Mouse (Mus musculus): ENCODE data around the gene Osbpl7. TPM values are rescaled to one million over a fixed set of nuclear protein-coding genes. Genes with fewer than 3 reads are reported as not detected.

The Osbpl7 gene
- total and polyA plus RNA-seq, 2 experiments from 2014 or later: 12.5 to 14.6 TPM

GRCm38 (mm10) chr11:97029686-97030417 lies 20.6 kb upstream of the Osbpl7 start, which contains the start of gene Scrn2:
TSS of gene Scrn2 (plus strand) at chr11:97029938.
- peak; percentile 86 for ATAC-seq
- Histone ChIP-seq H3K4me2 (ENCODE audit: low read depth, low read length) (peak within 1 kb of the TSS; percentile 75), H3K9ac (replicated peaks; ENCODE audit: low read length) (peak within 1 kb of the TSS; percentile 52), H3K36me3 (ENCODE audit: insufficient read depth, low read length) (no peaks in the 10 kb centered on the region), H3K4me3 (ENCODE audit: low read length) (peak within 1 kb of the TSS; percentile 48), H3K9me3 (ENCODE audit: low read length) (no peaks in the 10 kb centered on the region), H3K4me1 (ENCODE audit: insufficient read depth, low read length) (no peaks in the 10 kb centered on the region), H3K27me3 (ENCODE audit: insufficient read depth, low read length) (0 out of 2 replicates have a peak, but pooled peaks cover 8% of the 10 kb centered on the region), H3K27ac (peak within 1 kb of the TSS; percentile 51; the same call in 1 of the 2 replicates)
- DNase-seq (ENCODE audit: low spot score): peak; percentile 87
- under 1% methylated on average over 25 of the region's 25 CpGs for WGBS
- peak; percentile 90 for TF ChIP-seq CTCF (IDR thresholded peaks at IDR 0.05; ENCODE audit: low read depth)

- H3K4me3 ChIP-seq (ENCODE audit: low read length): peak overlapping the region; percentile 48
- ATAC-seq: no peak
- 0 out of 2 replicates have a peak, but pooled peaks cover 2% of the 10 kb centered on the region for H3K27me3 ChIP-seq (ENCODE audit: insufficient read depth, low read length)
- peak overlapping the region; percentile 52 for H3K9ac ChIP-seq (replicated peaks; ENCODE audit: low read length)
- no peaks in the 10 kb centered on the region for H3K36me3 ChIP-seq (ENCODE audit: insufficient read depth, low read length)
- H3K27ac ChIP-seq: peak overlapping the region; percentile 51; the same call in 1 of the 2 replicates
- WGBS: 17% methylated on average over 15 of the region's 15 CpGs
- H3K4me2 ChIP-seq (ENCODE audit: low read depth, low read length): peak overlapping the region; percentile 75
- no peaks in the 10 kb centered on the region for H3K9me3 ChIP-seq (ENCODE audit: low read length)
- no peak for DNase-seq (ENCODE audit: low spot score)
- H3K4me1 ChIP-seq (ENCODE audit: insufficient read depth, low read length): no peaks in the 10 kb centered on the region
- TF ChIP-seq CTCF (IDR thresholded peaks at IDR 0.05; ENCODE audit: low read depth): no peak
These were observed 20.0 kb upstream of the Osbpl7 start for GRCm38 (mm10) chr11:97030426-97030825.

GRCm38 (mm10) chr11:97031977-97032376 lies 18.5 kb upstream of the Osbpl7 start:
- DNase-seq (ENCODE audit: low spot score) (no peak), ATAC-seq (no peak)
- Histone ChIP-seq H3K4me1 (ENCODE audit: insufficient read depth, low read length) (no peaks in the 10 kb centered on the region), H3K4me3 (ENCODE audit: low read length) (no peak overlapping the region), H3K27me3 (ENCODE audit: insufficient read depth, low read length) (no peaks in the 10 kb centered on the region), H3K4me2 (ENCODE audit: low read depth, low read length) (no peak overlapping the region), H3K9me3 (ENCODE audit: low read length) (no peaks in the 10 kb centered on the region), H3K27ac (no peak overlapping the region), H3K9ac (replicated peaks; ENCODE audit: low read length) (no peak overlapping the region), H3K36me3 (ENCODE audit: insufficient read depth, low read length) (no peaks in the 10 kb centered on the region)
- WGBS: 81% methylated on average over 12 of the region's 12 CpGs
- TF ChIP-seq CTCF (IDR thresholded peaks at IDR 0.05; ENCODE audit: low read depth): no peak

- no peaks in the 10 kb centered on the region for H3K9me3 ChIP-seq (ENCODE audit: low read length)
- H3K9ac ChIP-seq (replicated peaks; ENCODE audit: low read length): no peak overlapping the region
- no peak overlapping the region for H3K4me2 ChIP-seq (ENCODE audit: low read depth, low read length)
- no peak for DNase-seq (ENCODE audit: low spot score)
- H3K4me1 ChIP-seq (ENCODE audit: insufficient read depth, low read length): no peaks in the 10 kb centered on the region
- no peaks in the 10 kb centered on the region for H3K36me3 ChIP-seq (ENCODE audit: insufficient read depth, low read length)
- 93% methylated on average over 4 of the region's 4 CpGs for WGBS
- H3K4me3 ChIP-seq (ENCODE audit: low read length): no peak overlapping the region
- no peak overlapping the region for H3K27ac ChIP-seq
- ATAC-seq: no peak
- no peaks in the 10 kb centered on the region for H3K27me3 ChIP-seq (ENCODE audit: insufficient read depth, low read length)
- TF ChIP-seq CTCF (IDR thresholded peaks at IDR 0.05; ENCODE audit: low read depth): no peak
These were observed 17.9 kb upstream of the Osbpl7 start for GRCm38 (mm10) chr11:97032499-97032898.

- Histone ChIP-seq H3K4me1 (ENCODE audit: insufficient read depth, low read length) (no peaks in the 10 kb centered on the region), H3K9ac (replicated peaks; ENCODE audit: low read length) (no peak overlapping the region), H3K4me3 (ENCODE audit: low read length) (no peak overlapping the region), H3K36me3 (ENCODE audit: insufficient read depth, low read length) (no peaks in the 10 kb centered on the region), H3K27me3 (ENCODE audit: insufficient read depth, low read length) (no peaks in the 10 kb centered on the region), H3K27ac (no peak overlapping the region), H3K4me2 (ENCODE audit: low read depth, low read length) (no peak overlapping the region), H3K9me3 (ENCODE audit: low read length) (no peaks in the 10 kb centered on the region)
- ATAC-seq (no peak), DNase-seq (ENCODE audit: low spot score) (no peak)
- 94% methylated on average over 4 of the region's 4 CpGs for WGBS
- TF ChIP-seq CTCF (IDR thresholded peaks at IDR 0.05; ENCODE audit: low read depth): no peak
These were observed 16.6 kb upstream of the Osbpl7 start for GRCm38 (mm10) chr11:97033781-97034180.

- no peak for ATAC-seq
- TF ChIP-seq CTCF (IDR thresholded peaks at IDR 0.05; ENCODE audit: low read depth): no peak
- 77% methylated on average over 5 of the region's 5 CpGs for WGBS
- H3K27me3 ChIP-seq (ENCODE audit: insufficient read depth, low read length): no peaks in the 10 kb centered on the region
- no peaks in the 10 kb centered on the region for H3K36me3 ChIP-seq (ENCODE audit: insufficient read depth, low read length)
- no peak overlapping the region for H3K4me3 ChIP-seq (ENCODE audit: low read length)
- H3K9ac ChIP-seq (replicated peaks; ENCODE audit: low read length): no peak overlapping the region
- no peak for DNase-seq (ENCODE audit: low spot score)
- no peak overlapping the region for H3K27ac ChIP-seq
- H3K9me3 ChIP-seq (ENCODE audit: low read length): no peaks in the 10 kb centered on the region
- H3K4me2 ChIP-seq (ENCODE audit: low read depth, low read length): no peak overlapping the region
- no peaks in the 10 kb centered on the region for H3K4me1 ChIP-seq (ENCODE audit: insufficient read depth, low read length)
These were observed 14.3 kb upstream of the Osbpl7 start for GRCm38 (mm10) chr11:97036141-97036540.

- Histone ChIP-seq H3K36me3 (ENCODE audit: insufficient read depth, low read length) (no peaks in the 10 kb centered on the region), H3K9ac (replicated peaks; ENCODE audit: low read length) (no peak overlapping the region), H3K27me3 (ENCODE audit: insufficient read depth, low read length) (no peaks in the 10 kb centered on the region), H3K4me2 (ENCODE audit: low read depth, low read length) (no peak overlapping the region), H3K27ac (no peak overlapping the region), H3K4me1 (ENCODE audit: insufficient read depth, low read length) (peaks cover 5% of the 10 kb centered on the region; the same call in 1 of the 2 replicates), H3K9me3 (ENCODE audit: low read length) (no peaks in the 10 kb centered on the region), H3K4me3 (ENCODE audit: low read length) (no peak overlapping the region)
- DNase-seq (ENCODE audit: low spot score) (no peak), ATAC-seq (no peak)
- 59% methylated on average over 7 of the region's 7 CpGs for WGBS
- no peak for TF ChIP-seq CTCF (IDR thresholded peaks at IDR 0.05; ENCODE audit: low read depth)
These were observed 11.5 kb upstream of the Osbpl7 start for GRCm38 (mm10) chr11:97038881-97039280.
